Mouse (Mus musculus) CD8-positive naive resting alpha-beta T cell, adult 2 months (primary cell): ENCODE measurements around the gene Pax4.

Experiments used
- DNase-seq, 2 experiments: peaks; one replicate each; pipeline ENCODE4 v3.0.0; 2022; ENCODE audit warnings: low read depth in 2 of 2, low spot score in 2 of 2

The Pax4 gene

DNA sequence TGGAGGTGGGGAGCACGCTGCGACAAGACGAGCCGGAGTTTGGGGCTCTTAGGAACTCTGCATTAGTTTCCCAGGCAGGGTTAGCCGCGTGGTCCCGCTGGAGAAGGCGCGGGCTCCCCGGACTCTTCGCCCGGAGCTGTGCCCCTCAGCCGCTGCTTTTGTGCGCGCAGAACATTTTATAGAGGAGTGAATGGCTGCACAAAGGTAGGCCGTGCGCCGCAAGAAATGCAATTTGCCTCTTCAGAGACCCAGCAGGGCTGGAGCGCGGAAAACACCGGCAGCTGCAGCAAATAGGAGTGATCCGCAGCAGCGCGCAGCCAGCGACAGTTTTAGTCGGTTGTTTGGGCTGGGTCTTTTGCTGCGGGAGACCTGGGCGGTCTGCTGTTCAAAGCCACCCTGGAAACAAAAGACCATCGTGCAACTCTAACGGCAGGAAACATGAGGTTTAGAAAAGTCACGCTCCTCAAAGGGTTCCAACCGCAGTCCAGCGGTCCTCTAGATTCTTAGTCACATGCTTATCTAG is 51.4 kb downstream of the Pax4 start, which contains the start of gene Zfp800:
Gene Zfp800, minus strand, starts transcription at position 325 of the 523 bp plus-strand sequence.
- peak in 1 of 2 experiments; percentile 29 for DNase-seq

DNA sequence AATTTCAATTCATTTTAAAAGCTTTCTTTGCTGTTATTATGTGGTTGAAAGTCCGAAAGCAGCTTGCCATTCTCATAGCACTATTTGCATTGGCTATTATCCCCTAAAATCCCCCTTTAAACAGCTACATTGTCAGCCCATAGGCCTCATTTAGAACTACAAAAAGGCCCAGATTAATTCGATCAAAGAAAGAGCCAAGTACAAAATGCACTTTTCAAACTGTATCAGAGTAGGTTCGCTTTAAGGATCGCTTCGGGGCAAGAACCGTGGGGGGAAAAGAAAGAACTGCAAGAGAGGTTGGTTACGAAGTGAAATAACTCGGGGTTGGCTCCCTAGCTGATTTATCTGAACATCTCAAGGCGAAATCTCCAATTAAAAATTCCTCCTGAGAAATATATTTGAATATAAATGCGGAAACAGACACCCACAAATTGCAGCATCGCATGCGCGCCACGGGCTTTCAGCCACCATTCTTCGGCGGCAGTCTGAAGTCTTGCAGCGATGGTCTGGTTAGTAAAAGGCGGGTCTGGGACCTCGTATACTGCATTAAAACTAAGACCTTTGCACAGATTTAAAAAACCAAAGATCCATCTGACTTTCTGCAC is 52.2 kb downstream of the Pax4 start:
- DNase-seq: no peak

DNA sequence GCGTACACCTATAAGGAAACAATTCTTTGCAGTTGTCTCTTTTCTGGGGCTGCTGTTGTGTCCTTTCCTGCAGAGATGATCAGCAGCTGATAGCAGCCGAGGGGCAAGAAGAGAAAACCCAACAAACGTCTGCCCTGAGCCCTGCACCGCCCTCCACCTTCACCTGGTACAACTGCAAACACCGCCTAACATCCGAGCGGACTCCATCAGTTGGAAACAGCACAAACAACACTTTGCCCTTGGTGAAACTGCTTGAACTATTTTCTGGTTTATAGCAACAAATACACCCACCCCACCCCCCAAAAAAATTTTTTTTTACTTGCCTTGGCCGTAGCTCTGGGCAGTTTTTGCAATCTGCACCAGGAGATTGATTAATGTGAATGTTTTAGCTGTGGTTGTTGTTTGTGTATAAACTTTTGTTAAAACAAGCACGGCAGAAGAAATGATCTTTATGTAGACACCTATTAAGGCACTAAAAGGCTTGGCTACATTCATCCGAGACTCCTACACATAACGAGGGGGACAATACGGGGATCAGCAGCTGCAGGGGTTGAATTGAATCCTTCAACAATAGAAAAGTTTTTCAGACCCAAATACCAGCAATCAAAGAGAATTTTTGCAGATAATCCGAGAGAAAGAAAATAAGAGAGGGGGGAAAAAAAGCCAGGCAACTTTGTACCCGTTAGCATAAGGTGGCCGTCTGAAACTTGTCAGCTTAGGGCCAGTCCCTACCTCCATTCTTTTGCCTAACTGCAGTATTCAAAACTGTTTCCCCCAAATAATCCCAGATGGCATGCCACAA is 52.9 kb downstream of the Pax4 start:
- DNase-seq: no peak
